Mouse (Mus musculus): Measurements from ENCODE around the gene Aldh1a7. TPM values are rescaled to one million over a fixed set of nuclear protein-coding genes. Genes with fewer than 3 reads are reported as not detected.

Gene Aldh1a7
- polyA plus RNA-seq, 1 experiment, result 39.4 TPM

GRCm38 (mm10) chr19:20644346-20644745, 83.0 kb downstream of the Aldh1a7 start:
- Histone ChIP-seq H3K4me1 (ENCODE audit: control insufficient read depth, insufficient read depth, low read length) (no peaks in the 10 kb centered on the region), H3K4me3 (replicated peaks; ENCODE audit: extremely low read depth, low read depth, low read length) (no peak overlapping the region)
- TF ChIP-seq CTCF (IDR thresholded peaks at IDR 0.05; ENCODE audit: insufficient read depth, low read length), result no peak
- no peak for DNase-seq
- 71% methylated on average over 3 of the region's 3 CpGs for WGBS

Other genes starting within 250 kb of the Aldh1a7 start
- 190 and 242 TPM in 2 replicates for gene Aldh1a1, start 234.8 kb downstream of the Aldh1a7 start, polyA plus RNA-seq (2012; rRNA removed)
- 0.05 TPM in 1 of 2 replicates, not detected in the other for gene Tmc1, start 226.6 kb upstream of the Aldh1a7 start, polyA plus RNA-seq (2012; rRNA removed)